Mouse (Mus musculus) CH12.LX (cell line): ENCODE data around the gene Cwc25. TPM values are rescaled to one million over a fixed set of nuclear protein-coding genes. Genes with fewer than 3 reads are reported as not detected.

ENCODE experiments used
- DNase-seq: peaks from one replicate; pipeline ENCODE4 v3.0.0-alpha.2; 2013; ENCODE audit errors: extremely low read depth
- H3K27ac ChIP-seq: 2 replicates; pipeline ENCODE4 v1.5.1; 2012; ENCODE audit warnings: low read depth, mild to moderate bottlenecking, control low read depth, moderate library complexity; ENCODE audit not compliant: insufficient read depth
- H3K27me3 ChIP-seq: replicated peaks from 2 replicates; pipeline ENCODE3; 2012; ENCODE audit warnings: inconsistent platforms
- H3K36me3 ChIP-seq, 2 experiments: replicated peaks in 1 of 2; 2 replicates each; pipeline versions ENCODE3 to v1.6.1; 2012; ENCODE audit warnings: inconsistent platforms in 1 of 2, low read length in 1 of 2, mild to moderate bottlenecking in 1 of 2, mixed read lengths in 1 of 2, moderate library complexity in 1 of 2; ENCODE audit not compliant: control insufficient read depth in 1 of 2, insufficient read depth in 1 of 2
- H3K4me1 ChIP-seq, 2 experiments: 2 replicates each; pipeline ENCODE4 v1.6.1; 2012; ENCODE audit warnings: inconsistent platforms in 1 of 2, moderate library complexity in 1 of 2; ENCODE audit not compliant: insufficient read depth in 2 of 2, control insufficient read depth in 1 of 2
- H3K4me2 ChIP-seq: 2 replicates; pipeline ENCODE4 v1.6.1; 2012; ENCODE audit warnings: low read depth, mild to moderate bottlenecking, control low read depth; ENCODE audit not compliant: poor library complexity, insufficient read depth, severe bottlenecking
- H3K4me3 ChIP-seq, 3 experiments: fragments of 150-350 bp in 1 of 3; sonication (generic) in 1 of 3; replicated peaks in 1 of 3; 2 replicates each; pipeline versions ENCODE3 to v1.5.1; 2011 to 2012; ENCODE audit warnings: low read depth in 2 of 3, low read length in 2 of 3, mild to moderate bottlenecking in 2 of 3, moderate library complexity in 2 of 3, control low read depth in 1 of 3, improper control_type of control experiment in 1 of 3, inconsistent platforms in 1 of 3, mixed read lengths in 1 of 3; ENCODE audit not compliant: poor library complexity in 1 of 3
- H3K79me2 ChIP-seq: replicated peaks from 2 replicates; pipeline ENCODE4 v1.6.1; 2012; ENCODE audit warnings: mild to moderate bottlenecking, moderate library complexity; ENCODE audit not compliant: control insufficient read depth, poor library complexity, insufficient read depth, severe bottlenecking; ENCODE audit errors: extremely low read depth
- H3K9ac ChIP-seq: 2 replicates; pipeline ENCODE4 v1.6.1; 2012; ENCODE audit warnings: low read depth, mild to moderate bottlenecking, control low read depth, moderate library complexity; ENCODE audit not compliant: insufficient read depth
- H3K9me3 ChIP-seq: replicated peaks from 2 replicates; pipeline ENCODE3; 2012; ENCODE audit warnings: low read length, inconsistent platforms, mixed read lengths
- BHLHE40 ChIP-seq: IDR thresholded peaks from 2 replicates; pipeline ENCODE4 v1.6.1; 2011; ENCODE audit warnings: mild to moderate bottlenecking, low read depth, low read length, improper control_type of control experiment
- ELF1 ChIP-seq: IDR thresholded peaks from 2 replicates; pipeline ENCODE4 v1.6.1; 2014; ENCODE audit warnings: low read depth, mild to moderate bottlenecking, inconsistent platforms, low read length, improper control_type of control experiment
- ETS1 ChIP-seq: conservative IDR thresholded peaks from 2 replicates; pipeline ENCODE4 v1.6.1; 2012; ENCODE audit warnings: low read depth, mild to moderate bottlenecking, inconsistent platforms, low read length, improper control_type of control experiment, moderate library complexity
- IRF4 ChIP-seq: IDR thresholded peaks from 2 replicates; pipeline ENCODE4 v1.6.1; 2014; ENCODE audit warnings: low read depth, mild to moderate bottlenecking, inconsistent platforms, low read length, improper control_type of control experiment
- JUND ChIP-seq: conservative IDR thresholded peaks from 2 replicates; pipeline ENCODE4 v1.6.1; 2011; ENCODE audit warnings: low read depth, low read length, improper control_type of control experiment
- MAFK ChIP-seq: IDR thresholded peaks from 2 replicates; pipeline ENCODE4 v1.6.1; 2011; ENCODE audit warnings: low read length, improper control_type of control experiment; ENCODE audit not compliant: insufficient replicate concordance
- MAZ ChIP-seq: IDR thresholded peaks from 2 replicates; pipeline ENCODE4 v1.6.1; 2012; ENCODE audit warnings: low read depth, mild to moderate bottlenecking, inconsistent platforms, low read length, improper control_type of control experiment, moderate library complexity
- MXI1 ChIP-seq: IDR thresholded peaks from 2 replicates; pipeline ENCODE4 v1.6.1; 2011; ENCODE audit warnings: mild to moderate bottlenecking, low read depth, low read length, improper control_type of control experiment
- MYC ChIP-seq: IDR thresholded peaks from 2 replicates; pipeline ENCODE4 v1.6.1; 2011; ENCODE audit warnings: low read depth, mild to moderate bottlenecking, improper control_type of control experiment, low read length
- POLR2AphosphoS2 ChIP-seq: IDR thresholded peaks from 2 replicates; pipeline ENCODE4 v1.6.1; 2011; ENCODE audit warnings: low read depth, low read length, improper control_type of control experiment
- TBP ChIP-seq: conservative IDR thresholded peaks from 2 replicates; pipeline ENCODE4 v1.6.1; 2011; ENCODE audit warnings: low read depth, low read length, improper control_type of control experiment
- TCF12 ChIP-seq: IDR thresholded peaks from 2 replicates; pipeline ENCODE4 v1.6.1; 2014; ENCODE audit warnings: low read depth, mild to moderate bottlenecking, inconsistent platforms, low read length, improper control_type of control experiment
- UBTF ChIP-seq: IDR thresholded peaks from 2 replicates; pipeline ENCODE4 v1.6.1; 2012; ENCODE audit warnings: low read depth, mild to moderate bottlenecking, inconsistent platforms, low read length, improper control_type of control experiment, moderate library complexity
- USF1 ChIP-seq: IDR thresholded peaks from 2 replicates; pipeline ENCODE4 v1.6.1; 2014; ENCODE audit warnings: low read depth, mild to moderate bottlenecking, inconsistent platforms, low read length, improper control_type of control experiment
- USF2 ChIP-seq: conservative IDR thresholded peaks from 2 replicates; pipeline ENCODE4 v1.6.1; 2011; ENCODE audit warnings: low read depth, low read length, improper control_type of control experiment
- ZKSCAN1 ChIP-seq: IDR thresholded peaks from 2 replicates; pipeline ENCODE4 v1.6.1; 2012; ENCODE audit warnings: low read depth, inconsistent platforms, low read length, improper control_type of control experiment, borderline replicate concordance
- ZNF384 ChIP-seq: IDR thresholded peaks from 2 replicates; pipeline ENCODE4 v1.6.1; 2012; ENCODE audit warnings: low read depth, low read length, improper control_type of control experiment, inconsistent platforms
- dilution Hi-C: fragments of 300-500 bp; cut with MboI; formaldehyde crosslinking; loops from 2 replicates; pipeline ENCODE4 v1.14.3; 2020; ENCODE audit warnings: low sequenced_read_pairs; ENCODE audit not compliant: extremely low pct_unique_long_range_greater_than_20kb, extremely low pct_ligation_motif_present
- in situ Hi-C: fragments of 300-500 bp; cut with MboI; formaldehyde crosslinking; loops from 3 replicates; pipeline ENCODE4 v1.14.3; 2019; ENCODE audit warnings: low sequenced_read_pairs, low pct_ligation_motif_present, low pct_unique_long_range_greater_than_20kb, mixed read lengths
- polyA plus RNA-seq: library from polyadenylated mRNA; unstranded; fragments of >175 nt; gene quantifications from 2 replicates; pipeline ENCODE4 v1.2.1, GENCODE M21; 2012; ENCODE audit warnings: low read depth; ENCODE audit not compliant: insufficient read length
- total RNA-seq, 2 experiments: library from RNA; depleted of rRNA; stranded (reverse); fragments of 300-350 nt in 1 of 2; fragments of >200 nt in 1 of 2; gene quantifications; 2 replicates each; pipeline ENCODE4 v1.2.3; 2012 to 2014

Gene Cwc25
- total and polyA plus RNA-seq, 3 experiments, result 16.7 to 21.5 (median 19.6) TPM

- no peak overlapping the region for H3K4me3 ChIP-seq
- DNase-seq, result no peak
- peaks cover 28 to 86% of the 10 kb centered on the region in 2 experiments for H3K4me1 ChIP-seq
Observed at GRCm38 (mm10) chr11:97808621-97809234, 42.4 kb upstream of the Cwc25 start.

GRCm38 (mm10) chr11:97808093-97808492, 41.7 kb upstream of the Cwc25 start:
- in situ Hi-C loops (no loop called here), dilution Hi-C loops (no loop called here)
- DNase-seq, result no peak
- no peaks in the 10 kb centered on the region for H3K79me2 ChIP-seq
- peak; percentile 23; the same call in 1 of the 2 replicates for TF ChIP-seq ZNF384
- no peak for TF ChIP-seq USF2
- H3K9ac ChIP-seq, result no peak overlapping the region
- H3K4me3 ChIP-seq, result no peak overlapping the region
- no peak overlapping the region for H3K4me2 ChIP-seq
- peaks cover 28 to 80% of the 10 kb centered on the region in 2 experiments for H3K4me1 ChIP-seq
- no peaks in the 10 kb centered on the region for H3K9me3 ChIP-seq
- H3K36me3 ChIP-seq, result peaks cover 5 to 61% of the 10 kb centered on the region in 2 experiments
- no peaks in the 10 kb centered on the region for H3K27me3 ChIP-seq
- H3K27ac ChIP-seq, result no peak overlapping the region

More at GRCm38 (mm10) chr11:97808621-97809234, 42.4 kb upstream of the Cwc25 start:
- Histone ChIP-seq H3K27ac (no peak overlapping the region), H3K9me3 (no peaks in the 10 kb centered on the region), H3K9ac (no peak overlapping the region), H3K27me3 (no peaks in the 10 kb centered on the region), H3K79me2 (no peaks in the 10 kb centered on the region), H3K36me3 (peaks cover 5 to 66% of the 10 kb centered on the region in 2 experiments), H3K4me2 (no peak overlapping the region)
- dilution Hi-C loops, result no loop called here
- in situ Hi-C loops, result no loop called here
- TF ChIP-seq USF1 (no peak), MAFK (no peak), TCF12 (peak; percentile 46; the same call in 1 of the 2 replicates), BHLHE40 (peak; percentile 24; the same call in 1 of the 2 replicates), MAZ (no peak), TBP (no peak), ETS1 (peak; percentile 41), UBTF (no peak), MXI1 (0 out of 2 replicates have a peak, but pooled peaks have one; percentile 22), ELF1 (no peak), POLR2AphosphoS2 (no peak)

DNA sequence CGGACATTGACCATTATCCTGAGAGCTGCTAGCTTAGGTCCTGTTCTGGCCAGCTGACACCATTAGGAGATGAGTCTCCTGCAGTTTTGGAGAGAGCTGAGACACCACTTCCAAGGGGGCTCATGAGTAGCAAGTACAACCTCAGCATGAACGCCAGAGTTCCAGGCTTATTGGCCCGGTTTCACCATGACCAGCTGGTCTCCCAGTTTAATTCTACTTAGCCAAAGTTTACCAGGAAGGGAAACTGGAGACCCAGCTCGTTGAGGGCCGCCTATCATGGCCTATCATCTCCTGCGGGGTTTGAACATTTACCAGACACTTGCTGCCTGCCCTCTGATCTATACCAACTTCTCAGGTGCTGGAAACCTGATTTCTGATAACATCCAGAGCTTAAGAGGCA, 41.3 kb upstream of the Cwc25 start:
- Histone ChIP-seq H3K36me3 (peaks cover 5 to 57% of the 10 kb centered on the region in 2 experiments), H3K79me2 (no peaks in the 10 kb centered on the region), H3K4me2 (no peak overlapping the region), H3K27ac (no peak overlapping the region), H3K9me3 (no peaks in the 10 kb centered on the region), H3K4me3 (no peak overlapping the region), H3K27me3 (no peaks in the 10 kb centered on the region), H3K9ac (no peak overlapping the region), H3K4me1 (peaks cover 28 to 76% of the 10 kb centered on the region in 2 experiments)
- dilution Hi-C loops, result no loop called here
- in situ Hi-C loops, result no loop called here
- DNase-seq, result no peak
- no peak for TF ChIP-seq ZKSCAN1
- TF ChIP-seq UBTF, result no peak
- TF ChIP-seq USF2, result no peak
- TF ChIP-seq ETS1, result no peak
- no peak for TF ChIP-seq JUND
- no peak for TF ChIP-seq MAZ
- TF ChIP-seq MYC, result no peak
- no peak for TF ChIP-seq POLR2AphosphoS2
- no peak for TF ChIP-seq IRF4
- no peak for TF ChIP-seq TBP
